Mouse (Mus musculus): ENCODE data around the gene BC025920.

DNA sequence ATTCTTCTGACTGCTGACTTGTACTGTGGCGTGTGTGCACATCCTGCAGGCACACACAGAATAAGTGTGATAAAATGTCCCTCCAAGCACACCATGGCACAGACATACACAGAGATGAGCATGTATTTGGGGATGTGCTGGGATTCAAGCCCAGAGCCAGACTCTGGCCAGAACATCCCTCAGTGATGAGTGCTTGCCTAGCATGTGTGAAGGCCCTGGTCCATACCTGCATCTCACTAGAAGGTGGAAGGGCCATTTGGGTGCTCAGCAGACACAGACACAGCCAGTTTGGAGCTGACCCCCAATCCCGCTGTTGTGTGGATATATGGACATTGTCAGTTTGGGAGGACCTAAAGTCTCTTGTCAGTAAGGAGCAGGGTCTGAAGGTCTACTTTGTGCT lies 35.5 kb downstream of the BC025920 start:
- TF ChIP-seq CTCF (IDR thresholded peaks at IDR 0.05; ENCODE audit: low read depth) = no peak
- no peak for TF ChIP-seq EP300 (IDR thresholded peaks at IDR 0.05; ENCODE audit: low read depth)

Data from liver, embryonic 14.5 days (tissue).